Mouse (Mus musculus) embryonic stem cell, embryonic (primary cell): Measurements from ENCODE around the gene Nle1.
"Not testable (repeated sequence)": the region's sequence is repeated elsewhere in the genome, so short reads cannot be mapped to it uniquely, and the experiment has no call there.

Source experiments
- CTCF ChIA-PET, 4 experiments: fragments of 300-600 bp in 2 of 4; fragments of 350-600 bp in 2 of 4; sonication (Branson Sonifier 250); formaldehyde crosslinking; loops; one replicate each; lab custom pipeline; 2022; ENCODE audit warnings: inconsistent platforms in 2 of 4; lab: Charles Lee
- POLR2A ChIA-PET, 4 experiments: fragments of 300-600 bp in 2 of 4; fragments of 350-600 bp in 2 of 4; sonication (Branson Sonifier 250); formaldehyde crosslinking; loops; one replicate each; lab custom pipeline; 2022; ENCODE audit warnings: antibody characterized with exemption in 4 of 4, inconsistent platforms in 1 of 4; lab: Charles Lee

Gene Nle1

GRCm38 (mm10) chr11:82928897-82929632 lies 20.9 kb upstream of the Nle1 start:
- ChIA-PET POLR2A (interaction anchor here in 1 of 4 experiments (1.1 kb wide), 2 partner anchors 23 to 39 kb away, joined by 3 read pairs; no protein-coding TSS in a partner anchor), CTCF (interaction anchor here in 2 of 4 experiments (0.7 to 1.1 kb wide), 3 partner anchors 14 to 38 kb away, joined by 3 read pairs; no protein-coding TSS in a partner anchor)

- CTCF ChIA-PET, result not testable (repeated sequence)
- POLR2A ChIA-PET, result interaction anchor here in 3 of 4 experiments (0.6 to 1.3 kb wide), 4 partner anchors 9 to 553 kb away, joined by 3 to 4 read pairs (median 3); no protein-coding TSS in a partner anchor
Measured at GRCm38 (mm10) chr11:82923910-82924309, 15.7 kb upstream of the Nle1 start.

- CTCF ChIA-PET, result interaction anchor here in 1 of 4 experiments (1.1 kb wide), 1 partner anchor 31 kb away, joined by 4 read pairs; no protein-coding TSS in a partner anchor
- POLR2A ChIA-PET, result interaction anchor here in 2 of 4 experiments (0.6 to 0.7 kb wide), 3 partner anchors 18 to 1583 kb away, joined by 3 to 4 read pairs (median 3); no protein-coding TSS in a partner anchor
Measured at GRCm38 (mm10) chr11:82921691-82922090, 13.5 kb upstream of the Nle1 start.

GRCm38 (mm10) chr11:82920768-82921167 lies 12.6 kb upstream of the Nle1 start:
- CTCF ChIA-PET, result interaction anchor here in 1 of 4 experiments (1.0 to 1.1 kb wide), 2 partner anchors 9 to 31 kb away, joined by 3 to 4 read pairs; no protein-coding TSS in a partner anchor
- POLR2A ChIA-PET, result interaction anchor here in 1 of 4 experiments (0.5 kb wide), 1 partner anchor 273 kb away, joined by 6 read pairs; no protein-coding TSS in a partner anchor

- ChIA-PET POLR2A (interaction anchor here in 3 of 4 experiments (0.6 to 1.3 kb wide), 4 partner anchors 9 to 13 kb away, joined by 3 to 4 read pairs (median 4); no protein-coding TSS in a partner anchor), CTCF (interaction anchor here (0.5 to 1.3 kb wide), 19 partner anchors 9 to 679 kb away, joined by 3 to 9 read pairs (median 3); no protein-coding TSS in a partner anchor)
Measured at GRCm38 (mm10) chr11:82914711-82915352, 6.6 kb upstream of the Nle1 start.

GRCm38 (mm10) chr11:82910679-82911389 lies 2.6 kb upstream of the Nle1 start:
- ChIA-PET POLR2A (interaction anchor here in 2 of 4 experiments (0.6 to 0.9 kb wide), 3 partner anchors 12 to 421 kb away, joined by 3 to 8 read pairs (median 5); no protein-coding TSS in a partner anchor), CTCF (interaction anchor here in 2 of 4 experiments (0.5 to 1.5 kb wide), 4 partner anchors 9 to 388 kb away, joined by 3 read pairs; partner anchors contain the start of gene Ap2b1 (in 1 of the 2))

- ChIA-PET POLR2A (interaction anchor here in 3 of 4 experiments (0.6 to 3.0 kb wide), 5 partner anchors 11 to 422 kb away, joined by 3 to 10 read pairs (median 5); partner anchors contain the start of gene Rad51d (in 1 of the 3)), CTCF (interaction anchor here in 2 of 4 experiments (1.0 to 1.4 kb wide), 2 partner anchors 20 to 93 kb away, joined by 3 read pairs; partner anchors contain the start of gene Rad51d (in 1 of the 2))
Measured at GRCm38 (mm10) chr11:82910250-82910649, 2.0 kb upstream of the Nle1 start, which contains the start of gene Unc45b. TSS of gene Unc45b (plus strand) at chr11:82910550.

GRCm38 (mm10) chr11:82908608-82908989 lies 388 bp upstream of the Nle1 start:
- ChIA-PET POLR2A (interaction anchor here in 3 of 4 experiments (0.7 to 4.5 kb wide), 9 partner anchors 13 to 394 kb away, joined by 3 to 16 read pairs (median 6); partner anchors contain the start of genes Cct6b (in 1 of the 3), Pex12 (in 1 of the 3), Rad51d (in 1 of the 3) and Slfn5 (in 1 of the 3)), CTCF (interaction anchor here in 3 of 4 experiments (0.6 to 1.4 kb wide), 7 partner anchors 8 to 909 kb away, joined by 3 to 9 read pairs (median 4); no protein-coding TSS in a partner anchor)

GRCm38 (mm10) chr11:82905816-82906215 lies 2.4 kb downstream of the Nle1 start:
- CTCF ChIA-PET, result interaction anchor here in 3 of 4 experiments (0.6 to 2.7 kb wide), 6 partner anchors 9 to 606 kb away, joined by 3 to 12 read pairs (median 6); partner anchors contain the start of gene Rad51d (in 2 of the 3)
- POLR2A ChIA-PET, result interaction anchor here (0.6 to 4.5 kb wide), 30 partner anchors 7 to 700 kb away, joined by 3 to 18 read pairs (median 4); partner anchors contain the start of genes Ap2b1 (in 2 of the 4), Cct6b (in 2 of the 4), Rad51d (in 2 of the 4) and Zfp830 (in 2 of the 4)

- POLR2A ChIA-PET, result interaction anchor here (0.5 to 4.5 kb wide), 35 partner anchors 9 to 699 kb away, joined by 3 to 18 read pairs (median 4); partner anchors contain the start of genes Cct6b (in 2 of the 4), Rad51d (in 2 of the 4), Zfp830 (in 2 of the 4) and Ap2b1 (in 1 of the 4)
- CTCF ChIA-PET, result interaction anchor here (0.5 to 2.7 kb wide), 10 partner anchors 10 to 918 kb away, joined by 3 to 14 read pairs (median 4); partner anchors contain the start of gene Rad51d (in 3 of the 4)
Measured at GRCm38 (mm10) chr11:82904952-82905351, 3.3 kb downstream of the Nle1 start.

GRCm38 (mm10) chr11:82901606-82902310 lies 6.5 kb downstream of the Nle1 start:
- ChIA-PET POLR2A (interaction anchor here in 2 of 4 experiments (0.5 to 1.9 kb wide), 5 partner anchors 11 to 1981 kb away, joined by 3 to 11 read pairs (median 4); partner anchors contain the start of genes Fndc8 (in 1 of the 2) and Rad51d (in 1 of the 2)), CTCF (interaction anchor here in 1 of 4 experiments (0.5 kb wide), 1 partner anchor 9 kb away, joined by 3 read pairs; no protein-coding TSS in a partner anchor)

GRCm38 (mm10) chr11:82899720-82900119 lies 8.5 kb downstream of the Nle1 start:
- CTCF ChIA-PET, result interaction anchor here in 1 of 4 experiments (0.8 to 1.2 kb wide), 2 partner anchors 9 to 15 kb away, joined by 3 to 5 read pairs; partner anchors contain the start of gene Rad51d

GRCm38 (mm10) chr11:82897478-82897877 lies 10.7 kb downstream of the Nle1 start:
- ChIA-PET POLR2A (interaction anchor here in 2 of 4 experiments (1.1 to 2.2 kb wide), 5 partner anchors 10 to 105 kb away, joined by 3 to 6 read pairs (median 5); partner anchors contain the start of gene Nle1 (in 1 of the 2)), CTCF (interaction anchor here in 1 of 4 experiments (1.3 to 1.5 kb wide), 2 partner anchors 17 to 78 kb away, joined by 3 to 4 read pairs; no protein-coding TSS in a partner anchor)

More at GRCm38 (mm10) chr11:82899720-82900119, 8.5 kb downstream of the Nle1 start:
- POLR2A ChIA-PET, result interaction anchor here in 3 of 4 experiments (0.9 to 2.2 kb wide), 11 partner anchors 7 to 142 kb away, joined by 3 to 11 read pairs (median 4); partner anchors contain the start of genes Rad51d (in 2 of the 3), Fndc8 (in 1 of the 3), Nle1 (in 1 of the 3) and Unc45b (in 1 of the 3)

- ChIA-PET CTCF (interaction anchor here in 3 of 4 experiments (0.8 to 3.4 kb wide), 6 partner anchors 72 to 278 kb away, joined by 3 to 51 read pairs (median 4); no protein-coding TSS in a partner anchor), POLR2A (interaction anchor here in 3 of 4 experiments (1.3 to 3.4 kb wide), 5 partner anchors 9 to 92 kb away, joined by 3 to 17 read pairs (median 5); no protein-coding TSS in a partner anchor)
Measured at GRCm38 (mm10) chr11:82891936-82892335, 16.3 kb downstream of the Nle1 start, which contains the start of gene Fndc8. TSS of gene Fndc8 (plus strand) at chr11:82892124.

GRCm38 (mm10) chr11:82890342-82890762 lies 17.9 kb downstream of the Nle1 start, which contains the start of gene Rad51d:
TSS of gene Rad51d (minus strand) at chr11:82890614.
- CTCF ChIA-PET, result interaction anchor here (0.5 to 3.4 kb wide), 64 partner anchors 9 to 655 kb away, joined by 3 to 51 read pairs (median 4); partner anchors contain the start of genes Rffl (in 2 of the 4), Cct6b (in 1 of the 4), Nle1 (in 1 of the 4) and Slfn5 (in 1 of the 4)
- POLR2A ChIA-PET, result interaction anchor here (0.5 to 3.4 kb wide), 33 partner anchors 9 to 582 kb away, joined by 3 to 17 read pairs (median 4); partner anchors contain the start of genes Cct6b (in 2 of the 4), Zfp830 (in 2 of the 4), Nle1 (in 1 of the 4) and Rffl (in 1 of the 4)
